Mouse (Mus musculus): ENCODE measurements around the gene Tmem259. TPM values are rescaled to one million over a fixed set of nuclear protein-coding genes. Genes with fewer than 3 reads are reported as not detected.

The Tmem259 gene
- polyA plus RNA-seq, 1 experiment from 2014 or later = 20.6 TPM

DNA sequence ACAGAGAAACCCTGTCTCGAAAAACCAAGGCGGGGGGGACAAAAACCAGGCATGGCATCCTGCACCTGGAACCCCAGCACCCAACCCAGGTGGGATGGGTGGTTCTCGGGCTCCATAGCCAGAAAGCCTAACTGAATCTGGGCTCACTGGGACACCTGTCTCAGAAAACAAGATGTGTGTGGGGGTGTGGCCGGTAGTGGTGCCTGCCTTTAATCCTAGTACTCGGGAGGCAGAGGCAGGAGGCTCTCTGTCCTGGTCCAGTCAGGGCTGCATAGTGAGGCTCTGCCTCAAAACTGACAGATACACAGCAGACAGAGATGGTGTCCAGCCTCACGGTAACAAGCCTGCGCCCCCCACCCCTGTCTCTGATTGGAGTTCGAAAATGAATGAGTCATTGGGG lies 38.7 kb upstream of the Tmem259 start:
- Histone ChIP-seq H3K4me3 (replicated peaks) (no peak overlapping the region), H3K9ac (no peak overlapping the region), H3K9me3 (no peaks in the 10 kb centered on the region), H3K4me1 (peaks cover 30% of the 10 kb centered on the region), H3K27ac (no peak overlapping the region), H3K27me3 (replicated peaks) (no peaks in the 10 kb centered on the region), H3K4me2 (no peak overlapping the region), H3K36me3 (no peaks in the 10 kb centered on the region)
- 94% methylated on average over 8 of the region's 8 CpGs for WGBS
- ATAC-seq (ENCODE audit: insufficient read depth, low FRiP score, low read depth) = no peak

DNA sequence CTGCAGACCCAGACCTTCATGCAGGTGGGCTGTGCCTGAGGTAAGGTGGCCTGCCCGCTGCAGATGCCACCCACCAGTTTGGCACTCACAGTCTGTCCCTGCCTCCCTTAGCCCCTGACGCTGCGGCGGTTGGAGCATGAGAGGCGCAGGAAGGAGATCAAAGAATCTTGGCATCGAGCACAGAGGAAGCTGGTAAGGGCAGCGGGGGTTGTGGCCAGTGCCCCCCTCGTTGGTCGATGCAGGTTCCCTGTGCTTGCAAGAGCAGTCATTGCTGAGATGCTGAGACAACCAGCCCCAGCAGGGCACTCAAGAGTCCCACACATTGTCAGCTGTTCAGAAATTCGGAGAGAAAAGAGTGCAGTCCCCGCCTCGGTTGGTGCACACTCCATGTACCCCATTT lies 38.0 kb upstream of the Tmem259 start:
- Histone ChIP-seq H3K4me1 (peaks cover 30% of the 10 kb centered on the region), H3K27ac (no peak overlapping the region), H3K9ac (no peak overlapping the region), H3K4me3 (replicated peaks) (no peak overlapping the region), H3K9me3 (no peaks in the 10 kb centered on the region), H3K4me2 (no peak overlapping the region), H3K36me3 (no peaks in the 10 kb centered on the region), H3K27me3 (replicated peaks) (no peaks in the 10 kb centered on the region)
- no peak for ATAC-seq (ENCODE audit: insufficient read depth, low FRiP score, low read depth)
- 93% methylated on average over 12 of the region's 12 CpGs for WGBS

DNA sequence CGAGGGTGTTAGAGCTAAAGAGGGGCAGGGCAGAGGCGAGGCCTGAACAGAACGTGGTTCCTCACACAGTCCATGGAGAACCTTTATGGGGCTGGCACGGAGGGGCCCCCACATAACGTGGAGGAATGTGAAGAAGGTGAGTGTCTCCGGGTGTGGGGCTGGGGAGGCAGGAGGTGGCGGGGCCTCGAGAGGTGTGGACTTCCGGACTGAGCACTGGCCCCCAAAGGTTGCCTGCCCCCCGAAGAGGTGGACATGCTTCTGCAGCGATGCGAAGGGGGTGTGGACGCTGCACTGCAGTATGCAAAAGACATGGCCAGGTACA lies 37.2 kb upstream of the Tmem259 start:
- Histone ChIP-seq H3K27me3 (replicated peaks) (no peaks in the 10 kb centered on the region), H3K27ac (no peak overlapping the region), H3K9me3 (no peaks in the 10 kb centered on the region), H3K4me1 (peaks cover 30% of the 10 kb centered on the region), H3K9ac (no peak overlapping the region), H3K4me3 (replicated peaks) (no peak overlapping the region), H3K4me2 (no peak overlapping the region), H3K36me3 (no peaks in the 10 kb centered on the region)
- WGBS = 82% methylated on average over 13 of the region's 13 CpGs
- no peak for ATAC-seq (ENCODE audit: insufficient read depth, low FRiP score, low read depth)

DNA sequence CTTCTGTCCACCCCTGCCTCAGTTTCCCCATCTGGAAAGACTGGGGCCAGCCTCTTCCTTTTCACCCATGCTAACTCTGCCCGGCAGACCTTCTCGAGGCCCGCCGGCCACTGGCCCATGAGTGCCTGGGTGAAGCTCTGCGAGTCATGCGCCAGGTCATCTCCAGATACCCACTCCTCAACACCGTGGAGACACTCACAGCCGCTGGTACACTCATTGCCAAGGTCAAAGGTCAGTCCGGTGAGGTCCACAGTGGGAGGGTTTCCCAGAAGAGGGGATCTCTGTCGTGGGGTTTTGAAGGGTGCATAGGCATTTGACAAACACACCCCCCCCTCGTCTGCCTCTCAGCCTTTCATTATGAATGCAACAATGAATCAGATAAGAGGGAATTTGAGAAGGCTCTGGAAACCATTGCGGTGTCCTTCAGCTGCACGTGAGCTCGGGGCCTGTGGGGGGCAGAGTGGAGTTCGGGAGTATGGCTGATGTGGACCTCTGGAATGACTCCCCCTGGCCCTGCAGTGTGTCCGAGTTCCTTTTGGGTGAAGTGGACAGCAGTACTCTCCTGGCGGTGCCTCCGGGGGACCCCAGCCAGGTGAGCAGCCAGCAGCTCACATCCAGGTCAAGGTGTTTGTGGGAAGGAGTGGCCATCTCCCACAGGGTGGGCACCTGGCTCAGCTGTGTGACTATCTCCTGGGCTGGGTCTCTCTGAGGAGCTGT lies 36.6 kb upstream of the Tmem259 start:
- Histone ChIP-seq H3K27ac (no peak overlapping the region), H3K9me3 (no peaks in the 10 kb centered on the region), H3K4me2 (peak overlapping the region; percentile 45; the same call in 1 of the 2 replicates), H3K9ac (no peak overlapping the region), H3K27me3 (replicated peaks) (no peaks in the 10 kb centered on the region), H3K4me1 (peaks cover 30% of the 10 kb centered on the region), H3K36me3 (no peaks in the 10 kb centered on the region), H3K4me3 (replicated peaks) (peak overlapping the region; percentile 20; the same call in 1 of the 2 replicates)
- ATAC-seq (ENCODE audit: insufficient read depth, low FRiP score, low read depth) = no peak
- 78% methylated on average over 18 of the region's 18 CpGs for WGBS

DNA sequence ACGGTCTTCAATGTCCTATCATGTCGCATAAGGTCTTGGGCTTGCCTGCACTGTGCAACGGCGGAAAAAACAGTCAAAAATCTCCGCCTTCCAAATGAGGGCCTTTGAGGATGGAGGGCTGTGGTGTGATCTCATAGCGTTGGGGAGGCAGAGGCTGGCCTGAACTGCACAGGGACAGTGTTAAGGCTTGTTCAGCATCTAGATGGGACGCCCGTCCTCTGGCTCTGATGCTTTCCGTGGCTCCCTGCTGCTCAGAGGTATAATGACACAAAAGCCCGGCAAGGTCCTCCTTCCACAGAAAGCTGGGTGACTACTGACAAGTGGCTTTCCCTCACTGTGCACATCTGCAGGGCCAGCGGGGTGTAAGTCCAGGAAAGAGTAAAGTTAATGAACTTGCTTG lies 36.1 kb upstream of the Tmem259 start:
- Histone ChIP-seq H3K4me1 (peaks cover 30% of the 10 kb centered on the region), H3K36me3 (no peaks in the 10 kb centered on the region), H3K4me3 (replicated peaks) (peak overlapping the region; percentile 20; the same call in 1 of the 2 replicates), H3K9ac (no peak overlapping the region), H3K27ac (peak overlapping the region; percentile 32; the same call in 1 of the 2 replicates), H3K27me3 (replicated peaks) (0 out of 2 replicates have a peak, but pooled peaks cover under 1% of the 10 kb centered on the region), H3K4me2 (peak overlapping the region; percentile 45), H3K9me3 (no peaks in the 10 kb centered on the region)
- no peak for ATAC-seq (ENCODE audit: insufficient read depth, low FRiP score, low read depth)
- 41% methylated on average over 11 of the region's 11 CpGs for WGBS

DNA sequence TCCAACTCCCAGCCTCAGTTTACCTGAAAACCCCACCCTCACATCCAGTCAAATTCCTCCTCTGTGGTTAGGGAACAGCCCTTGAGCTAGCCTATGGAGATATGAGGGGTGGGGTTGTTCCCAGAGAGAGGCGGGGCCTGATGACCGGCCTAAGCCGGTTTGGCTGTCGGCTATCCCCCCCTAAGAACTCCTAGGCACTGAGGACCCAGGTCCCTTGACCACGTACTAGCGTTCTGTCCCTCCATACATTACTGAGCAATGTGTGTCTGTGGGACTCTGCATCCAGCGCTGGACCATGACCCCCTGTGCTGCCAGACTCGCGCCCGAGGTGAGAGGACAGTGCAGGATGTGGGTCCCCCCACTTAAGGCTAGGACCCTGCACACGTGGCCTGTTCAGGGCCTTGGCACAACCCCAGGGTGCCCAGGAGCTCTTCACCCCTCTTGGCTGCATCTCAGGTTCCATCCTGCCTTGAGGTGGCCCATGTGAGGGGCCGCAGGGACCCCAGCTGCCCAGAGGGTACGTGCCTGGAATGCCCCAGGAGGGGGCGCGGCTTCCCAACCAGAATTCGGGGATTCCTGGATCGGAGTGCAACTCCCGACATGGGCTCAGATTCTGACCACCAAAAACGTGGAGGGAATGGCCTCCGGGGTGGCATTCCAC lies 35.5 kb upstream of the Tmem259 start:
- 24% methylated on average over 20 of the region's 20 CpGs for WGBS
- peak; percentile 54 for ATAC-seq (ENCODE audit: insufficient read depth, low FRiP score, low read depth)
- Histone ChIP-seq H3K27ac (peak overlapping the region; percentile 32), H3K9me3 (no peaks in the 10 kb centered on the region), H3K36me3 (no peaks in the 10 kb centered on the region), H3K4me2 (peak overlapping the region; percentile 45), H3K27me3 (replicated peaks) (peaks cover 6% of the 10 kb centered on the region), H3K9ac (no peak overlapping the region), H3K4me3 (replicated peaks) (peak overlapping the region; percentile 20; the same call in 1 of the 2 replicates), H3K4me1 (peaks cover 25% of the 10 kb centered on the region)

DNA sequence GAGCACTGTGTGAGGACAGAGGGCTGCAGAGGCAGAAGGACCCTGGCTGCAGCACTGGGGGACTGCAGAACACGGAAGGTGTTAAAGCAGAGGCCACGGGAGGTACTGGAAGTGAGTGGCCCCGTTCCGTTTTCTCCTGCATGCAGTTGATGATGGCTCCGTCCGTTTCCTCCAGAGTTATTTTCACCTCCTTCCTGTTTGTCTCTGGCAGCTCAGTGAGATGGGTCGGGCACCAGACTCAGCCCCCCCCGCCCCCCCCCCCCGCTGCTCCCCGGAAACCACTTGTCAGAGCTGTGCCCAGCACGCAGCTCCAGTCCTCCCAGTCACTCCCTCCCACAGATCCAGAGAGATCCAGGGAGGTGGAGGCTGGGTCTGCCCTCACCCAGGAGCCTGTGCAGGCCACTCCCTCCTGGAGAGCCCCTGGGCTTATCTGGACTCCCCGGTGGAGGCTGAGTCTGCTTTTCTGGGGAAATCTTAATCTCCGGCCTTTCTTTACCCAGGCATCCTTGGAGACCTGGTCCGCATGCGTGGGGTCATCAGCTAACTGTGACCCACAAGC lies 34.7 kb upstream of the Tmem259 start:
- Histone ChIP-seq H3K36me3 (no peaks in the 10 kb centered on the region), H3K4me3 (replicated peaks) (0 out of 2 replicates have a peak overlapping the region, but pooled peaks have one; percentile 11), H3K4me2 (peak overlapping the region; percentile 45), H3K4me1 (peaks cover 27% of the 10 kb centered on the region), H3K9me3 (no peaks in the 10 kb centered on the region), H3K27me3 (replicated peaks) (peaks cover 13% of the 10 kb centered on the region), H3K27ac (peak overlapping the region; percentile 32), H3K9ac (no peak overlapping the region)
- 8% methylated on average over 14 of the region's 15 CpGs for WGBS
- ATAC-seq (ENCODE audit: insufficient read depth, low FRiP score, low read depth) = peak; percentile 84

DNA sequence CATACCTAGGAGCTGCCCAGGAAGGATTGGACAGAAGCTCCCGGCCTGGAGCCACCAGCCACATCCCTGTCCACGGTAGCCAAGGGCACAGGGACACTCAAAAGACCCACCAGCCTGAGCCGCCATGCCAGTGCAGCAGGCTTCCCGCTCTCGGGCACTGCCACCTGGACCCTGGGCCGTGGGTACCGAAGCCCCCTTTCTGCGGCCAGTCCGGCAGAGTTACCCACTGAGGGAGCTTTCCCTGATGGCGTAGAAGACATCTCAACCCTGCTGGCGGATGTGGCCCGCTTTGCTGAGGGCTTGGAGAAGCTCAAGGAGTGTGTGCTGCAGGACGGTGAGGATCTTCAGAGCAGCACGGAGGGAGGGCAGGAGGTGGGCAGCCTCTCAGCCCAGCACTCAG lies 33.6 kb upstream of the Tmem259 start:
- Histone ChIP-seq H3K27me3 (replicated peaks) (peaks cover 23% of the 10 kb centered on the region), H3K9me3 (no peaks in the 10 kb centered on the region), H3K9ac (no peak overlapping the region), H3K4me3 (replicated peaks) (no peak overlapping the region), H3K36me3 (no peaks in the 10 kb centered on the region), H3K27ac (peak overlapping the region; percentile 35; the same call in 1 of the 2 replicates), H3K4me2 (no peak overlapping the region), H3K4me1 (peaks cover 27% of the 10 kb centered on the region)
- WGBS = 80% methylated on average over 14 of the region's 14 CpGs
- ATAC-seq (ENCODE audit: insufficient read depth, low FRiP score, low read depth) = no peak

DNA sequence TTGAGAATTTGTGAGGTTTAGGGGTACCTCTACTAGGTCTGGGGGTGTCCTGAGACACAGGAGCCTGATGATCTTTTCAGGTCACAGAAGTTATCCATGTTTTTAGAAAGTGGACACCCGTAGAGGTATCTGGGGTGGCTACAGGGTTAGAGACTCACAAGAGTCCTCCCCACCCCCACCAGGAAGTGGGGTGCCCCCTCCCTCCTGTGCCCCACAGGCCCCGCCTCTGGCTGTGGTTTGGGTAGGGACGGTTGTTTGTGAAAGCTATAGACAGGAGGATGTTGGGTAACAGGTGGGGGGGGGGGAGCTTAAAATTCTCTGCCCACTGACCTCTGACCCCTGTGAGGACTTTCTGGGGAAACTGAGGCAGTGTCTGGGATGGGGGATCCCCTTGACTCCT lies 33.2 kb upstream of the Tmem259 start:
- no peaks in the 10 kb centered on the region for H3K36me3 ChIP-seq
- H3K4me3 ChIP-seq (replicated peaks) = no peak overlapping the region; the same call in 1 of the 2 replicates
- no peaks in the 10 kb centered on the region for H3K9me3 ChIP-seq
- no peak overlapping the region for H3K9ac ChIP-seq
- peaks cover 27% of the 10 kb centered on the region for H3K4me1 ChIP-seq
- WGBS = 61% methylated on average over 3 of the region's 3 CpGs
- ATAC-seq (ENCODE audit: insufficient read depth, low FRiP score, low read depth) = no peak
- peaks cover 24% of the 10 kb centered on the region for H3K27me3 ChIP-seq (replicated peaks)
- H3K4me2 ChIP-seq = no peak overlapping the region
- no peak overlapping the region for H3K27ac ChIP-seq

DNA sequence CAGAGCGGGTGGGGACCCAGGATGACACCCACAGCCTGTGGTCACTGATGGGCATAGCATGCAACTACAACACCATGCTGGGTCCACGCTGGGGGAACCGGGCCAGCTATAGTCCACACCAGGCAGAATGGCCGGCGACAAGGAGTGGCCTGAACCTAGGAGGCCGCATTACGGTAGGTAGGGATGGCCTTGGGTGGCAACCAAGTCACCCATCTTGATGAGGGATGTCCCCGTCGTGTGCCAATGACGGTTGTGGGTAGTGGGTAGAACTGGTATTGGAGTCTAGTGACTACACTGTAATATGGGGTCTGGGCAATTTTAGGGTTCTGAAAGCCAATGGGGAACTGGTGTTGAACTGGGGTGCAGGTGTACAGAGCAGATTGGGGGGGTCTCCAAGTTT lies 32.8 kb upstream of the Tmem259 start:
- Histone ChIP-seq H3K4me2 (no peak overlapping the region), H3K4me1 (peaks cover 27% of the 10 kb centered on the region), H3K36me3 (no peaks in the 10 kb centered on the region), H3K9ac (no peak overlapping the region), H3K9me3 (no peaks in the 10 kb centered on the region), H3K4me3 (replicated peaks) (peak overlapping the region; percentile 17; the same call in 1 of the 2 replicates), H3K27ac (no peak overlapping the region), H3K27me3 (replicated peaks) (peaks cover 24% of the 10 kb centered on the region)
- ATAC-seq (ENCODE audit: insufficient read depth, low FRiP score, low read depth) = no peak
- WGBS = 90% methylated on average over 10 of the region's 10 CpGs

DNA sequence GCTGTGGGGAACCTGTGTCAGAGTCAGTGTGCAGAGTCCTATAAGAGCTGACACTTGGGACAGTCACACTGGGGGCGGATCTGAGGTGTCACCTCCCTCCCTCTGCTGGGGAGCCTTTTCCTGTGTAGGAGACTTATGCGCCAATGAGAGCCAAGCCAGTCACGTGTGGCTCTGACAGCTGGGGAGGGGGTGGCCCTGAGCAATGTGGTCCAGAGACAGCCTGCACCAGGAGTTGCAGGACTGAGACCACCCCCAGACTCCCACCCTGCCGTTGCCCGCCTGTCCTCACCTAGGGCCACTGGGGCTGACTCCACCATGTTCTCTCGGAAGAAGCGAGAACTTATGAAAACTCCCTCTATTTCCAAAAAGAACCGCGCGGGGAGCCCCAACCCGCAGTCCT lies 32.4 kb upstream of the Tmem259 start, which contains the start of gene Arhgap45:
Gene Arhgap45, plus strand, starts transcription at position 143 of the 400 bp plus-strand sequence.
- H3K9me3 ChIP-seq = no peaks in the 10 kb centered on the region
- no peak within 1 kb of the TSS for H3K4me2 ChIP-seq
- peaks cover 27% of the 10 kb centered on the region for H3K4me1 ChIP-seq
- ATAC-seq (ENCODE audit: insufficient read depth, low FRiP score, low read depth) = no peak
- H3K9ac ChIP-seq = no peak within 1 kb of the TSS
- H3K4me3 ChIP-seq (replicated peaks) = peak within 1 kb of the TSS; percentile 17; the same call in 1 of the 2 replicates
- H3K27me3 ChIP-seq (replicated peaks) = peaks cover 24% of the 10 kb centered on the region
- H3K27ac ChIP-seq = no peak within 1 kb of the TSS
- no peaks in the 10 kb centered on the region for H3K36me3 ChIP-seq
- 73% methylated on average over 11 of the region's 11 CpGs for WGBS

DNA sequence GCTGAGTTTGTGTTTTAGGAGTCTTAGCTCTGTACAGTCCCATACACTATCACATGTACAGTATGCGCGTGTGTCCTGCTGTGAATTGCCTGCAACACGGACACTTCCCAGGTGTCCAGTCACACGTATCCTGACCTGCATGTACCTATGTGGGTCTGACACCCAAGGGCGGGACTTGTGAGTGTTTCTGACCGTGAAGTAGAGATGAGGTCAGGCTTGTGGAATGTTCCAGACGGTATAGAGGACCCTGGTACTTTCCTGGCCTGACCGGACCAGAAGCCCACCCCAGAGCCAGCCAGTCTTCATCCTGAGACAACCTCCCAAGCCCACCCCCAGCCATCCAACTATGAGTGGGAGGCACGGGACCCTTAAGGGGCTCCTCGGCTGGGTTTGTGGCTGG lies 31.5 kb upstream of the Tmem259 start:
- 76% methylated on average over 10 of the region's 10 CpGs for WGBS
- Histone ChIP-seq H3K4me1 (peaks cover 25% of the 10 kb centered on the region), H3K9me3 (no peaks in the 10 kb centered on the region), H3K27ac (no peak overlapping the region), H3K36me3 (no peaks in the 10 kb centered on the region), H3K9ac (no peak overlapping the region), H3K4me2 (no peak overlapping the region), H3K27me3 (replicated peaks) (peaks cover 24% of the 10 kb centered on the region), H3K4me3 (replicated peaks) (no peak overlapping the region)
- no peak for ATAC-seq (ENCODE audit: insufficient read depth, low FRiP score, low read depth)

Data from stomach, embryonic 15.5 days (tissue).